Mouse (Mus musculus) ovary, postnatal 14 days (tissue): Measurements from ENCODE around the gene Tmem163.

Experiments used
- DNase-seq: peaks from one replicate; pipeline ENCODE4 v3.0.0; 2022; ENCODE audit warnings: low spot score

Tmem163 gene

DNA sequence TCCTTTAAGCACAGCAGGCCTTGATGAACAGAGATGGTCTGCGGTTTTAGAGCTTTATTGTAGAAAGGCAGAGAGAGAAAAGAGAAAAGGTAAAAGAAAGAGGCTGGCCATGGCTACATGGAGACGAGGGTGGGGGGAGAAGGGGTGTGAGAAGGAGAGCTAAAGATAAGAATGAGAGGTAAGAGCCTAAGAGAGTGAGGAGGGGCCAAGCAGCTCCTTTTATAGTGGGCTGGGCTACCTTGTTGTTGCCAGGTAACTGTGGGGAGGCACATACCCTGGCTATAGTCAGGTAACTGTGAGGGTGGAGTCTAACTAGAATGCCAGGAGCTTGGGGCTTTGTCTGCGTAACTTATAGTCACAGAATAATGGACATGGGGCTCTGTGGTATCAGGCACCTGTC is 110.7 kb downstream of the Tmem163 start:
- no peak for DNase-seq

DNA sequence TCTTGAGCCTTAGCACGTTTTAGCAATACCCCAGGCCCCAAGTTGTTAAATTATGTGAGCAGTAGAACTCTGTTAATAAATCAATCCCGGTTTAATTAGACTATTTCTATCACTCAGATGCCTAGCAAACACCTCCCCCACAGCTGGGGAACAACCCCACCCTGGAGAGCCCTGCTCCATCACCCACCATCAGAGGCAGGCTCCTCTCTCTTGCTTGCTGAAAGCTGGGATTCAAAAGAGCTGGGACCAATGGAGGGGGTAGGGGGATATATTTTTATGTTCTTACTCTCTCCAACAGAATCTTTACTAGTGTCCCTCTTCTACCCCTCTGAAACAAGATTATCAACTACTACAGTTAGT is 122.9 kb downstream of the Tmem163 start:
- DNase-seq = no peak

DNA sequence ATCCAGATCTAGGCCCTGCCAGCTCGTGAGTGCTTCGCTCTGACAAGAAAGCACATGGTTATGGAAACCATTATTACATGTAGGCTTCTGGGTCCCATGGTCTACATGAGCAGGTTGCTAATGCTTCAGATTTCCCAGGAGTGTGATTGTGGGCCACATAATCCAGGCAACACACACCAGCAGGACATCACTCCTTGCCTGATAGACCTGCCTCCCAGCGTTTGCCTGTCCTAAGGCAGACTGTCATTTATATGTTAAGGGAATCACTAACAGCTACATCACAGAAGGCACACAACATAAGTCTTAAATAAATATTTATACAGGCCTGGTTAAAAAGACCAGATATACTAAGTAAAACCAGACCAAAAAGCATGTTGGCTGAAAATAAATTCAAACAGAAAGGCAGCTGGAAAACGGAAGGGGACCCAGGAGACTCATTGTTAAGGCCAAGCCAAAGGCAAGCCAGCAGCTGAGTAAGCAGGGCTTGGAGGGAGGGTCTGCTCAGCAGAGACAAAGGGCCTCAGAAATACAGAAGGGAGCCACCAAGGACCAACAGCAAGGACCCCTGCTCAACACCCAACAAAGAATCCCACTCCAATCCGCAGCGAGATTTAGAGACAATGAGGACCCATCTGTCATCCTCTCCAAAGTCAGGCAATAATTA is 123.4 kb downstream of the Tmem163 start:
- no peak for DNase-seq

DNA sequence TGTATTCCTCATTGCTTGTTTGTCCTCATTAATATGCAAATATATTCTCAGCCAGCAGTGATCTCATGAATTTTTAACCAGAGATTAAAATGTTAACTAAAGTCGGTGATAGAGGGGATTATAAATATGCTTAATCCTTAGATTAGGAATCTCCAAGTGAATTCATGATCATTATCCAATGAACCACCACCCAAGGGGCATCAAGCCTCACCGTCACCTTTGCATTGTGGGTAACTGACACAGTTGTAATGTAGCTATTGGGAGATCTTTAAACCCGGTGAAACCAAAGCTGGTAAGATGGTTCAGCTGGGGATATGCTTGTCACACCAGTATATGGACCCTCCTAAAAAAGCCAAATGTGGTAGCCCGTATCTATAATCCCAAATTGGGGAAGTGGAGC is 131.3 kb downstream of the Tmem163 start:
- no peak for DNase-seq

DNA sequence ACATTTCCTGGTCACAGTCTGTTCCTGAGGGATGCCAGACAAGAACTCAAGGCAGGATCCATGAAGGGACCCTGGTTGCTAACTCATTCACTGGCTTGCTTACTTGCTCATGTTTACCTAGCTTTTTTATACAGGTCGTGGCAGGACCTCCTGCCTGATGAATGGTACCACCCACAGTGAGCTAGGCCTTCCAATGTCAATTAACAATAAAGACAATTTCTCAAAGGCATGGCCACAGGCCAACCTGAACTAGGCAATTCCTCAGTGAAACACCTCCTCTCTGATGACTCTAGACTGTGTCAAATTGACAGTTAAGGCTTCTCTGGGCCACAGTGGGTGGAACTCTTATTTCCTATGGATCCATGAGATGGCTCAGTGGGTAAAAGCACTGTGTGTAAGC is 136.6 kb downstream of the Tmem163 start:
- no peak for DNase-seq

DNA sequence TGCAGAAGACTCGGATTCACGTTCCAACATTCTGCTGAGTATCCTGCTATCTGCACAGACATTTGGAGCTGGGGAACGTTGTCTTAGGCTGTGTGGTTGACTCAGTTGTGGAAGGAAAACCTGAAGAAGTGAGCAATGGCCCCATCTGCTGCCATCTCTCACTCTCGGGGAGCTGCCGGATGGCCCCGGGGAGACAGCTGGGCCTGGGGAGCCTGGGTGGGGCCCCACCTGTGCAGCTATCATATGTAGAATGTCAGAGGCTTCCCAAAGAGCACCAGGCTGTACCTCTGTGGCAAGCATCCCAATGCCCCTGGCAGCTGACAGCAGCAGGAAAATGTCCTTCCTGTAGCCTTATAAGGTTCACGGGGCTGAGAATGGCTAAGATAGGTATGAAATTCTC is 137.4 kb downstream of the Tmem163 start:
- no peak for DNase-seq

DNA sequence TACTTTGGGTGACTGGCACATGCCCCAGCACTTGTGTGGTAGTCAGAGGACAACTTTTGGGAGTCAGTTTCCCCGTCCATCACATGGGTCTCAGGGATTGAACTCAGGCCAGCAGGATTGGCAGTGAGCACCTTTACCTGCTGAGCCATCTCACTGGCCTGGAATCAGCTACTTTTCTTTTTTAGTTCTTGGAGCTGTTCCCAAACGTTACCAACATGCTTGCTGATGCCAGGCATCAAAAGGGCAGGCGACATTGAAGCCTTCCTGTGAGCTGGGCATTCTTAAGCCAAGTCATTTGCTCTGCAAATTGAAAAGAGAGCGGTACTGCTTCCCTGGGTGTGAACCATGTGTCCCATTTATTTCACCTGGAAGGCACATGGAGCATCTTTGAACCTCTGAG is 137.8 kb downstream of the Tmem163 start:
- no peak for DNase-seq

DNA sequence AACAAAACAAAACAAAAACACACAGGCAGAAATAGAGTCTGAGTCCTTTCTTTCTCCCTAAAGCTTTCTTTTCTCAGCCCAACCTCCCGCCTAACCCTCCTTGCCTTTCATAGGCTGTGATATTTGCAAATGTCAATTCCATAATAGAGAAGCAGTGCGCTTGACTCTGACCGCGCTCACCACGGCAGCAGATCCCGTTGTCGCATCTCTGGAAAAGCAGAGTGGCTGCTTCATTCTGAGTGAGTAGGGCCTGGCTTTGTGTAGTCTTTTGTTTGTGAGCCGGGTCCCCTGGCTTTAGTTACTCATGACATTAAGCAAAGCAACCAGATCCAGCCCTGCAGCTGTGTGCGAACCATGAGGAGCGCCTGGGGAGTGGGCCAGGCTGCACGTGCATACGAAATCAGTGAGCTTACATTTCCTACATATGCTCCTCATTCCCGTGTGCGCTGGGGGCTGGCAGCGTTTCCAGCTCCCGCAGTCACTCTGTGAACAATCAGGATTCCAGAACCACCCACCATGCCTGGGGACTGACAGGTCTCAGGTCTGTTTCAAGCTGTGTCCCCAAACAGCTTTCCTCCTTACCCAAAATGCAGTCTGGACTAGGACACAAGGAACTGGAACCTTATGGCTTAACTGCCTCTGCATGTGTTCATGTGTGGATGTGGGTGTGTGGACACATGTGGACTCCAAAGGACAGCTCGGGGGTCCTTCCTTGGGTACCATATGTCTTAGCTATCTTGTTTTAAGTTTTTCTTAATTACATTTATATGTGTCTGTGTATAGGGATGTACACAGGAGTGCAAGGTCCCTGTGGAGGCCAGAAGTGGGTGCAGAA is 141.9 kb downstream of the Tmem163 start:
- no peak for DNase-seq

DNA sequence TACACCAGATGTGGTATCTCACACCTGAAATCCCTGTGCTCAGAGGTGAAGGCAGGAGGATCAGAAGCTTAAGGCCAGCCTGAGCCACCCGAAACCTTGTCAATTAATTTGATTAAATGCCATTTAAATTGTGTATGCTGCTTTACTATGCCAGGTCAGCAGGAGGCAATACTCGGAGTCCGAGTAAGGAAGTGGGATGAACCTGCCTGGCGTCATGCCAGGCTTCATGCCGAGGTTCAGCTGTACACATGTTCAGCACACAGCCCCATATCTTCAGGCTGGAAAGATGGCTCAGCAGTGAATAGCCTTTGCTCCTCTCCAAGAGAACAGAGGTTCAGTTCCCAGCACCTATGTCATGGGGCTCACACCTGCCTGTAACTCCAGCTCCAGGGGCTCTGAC is 142.9 kb downstream of the Tmem163 start:
- no peak for DNase-seq

DNA sequence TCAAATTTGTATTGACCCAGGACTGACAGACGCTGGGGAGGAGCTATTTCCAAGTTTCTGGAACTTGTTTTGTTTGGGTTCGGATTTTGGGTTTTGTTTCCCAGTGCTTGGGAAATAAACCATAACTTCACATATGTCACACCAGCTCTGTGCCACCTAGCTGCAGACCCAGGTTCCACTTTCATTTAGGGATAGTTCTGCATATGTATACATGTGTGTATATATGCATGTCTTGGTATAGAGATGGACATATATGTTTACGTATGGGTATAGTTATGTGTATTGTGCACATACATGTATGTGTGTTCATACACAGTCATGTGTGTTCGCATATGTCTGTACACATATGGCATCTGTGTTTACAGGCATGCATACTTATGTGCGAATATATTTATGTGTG is 147.6 kb downstream of the Tmem163 start:
- DNase-seq = no peak

DNA sequence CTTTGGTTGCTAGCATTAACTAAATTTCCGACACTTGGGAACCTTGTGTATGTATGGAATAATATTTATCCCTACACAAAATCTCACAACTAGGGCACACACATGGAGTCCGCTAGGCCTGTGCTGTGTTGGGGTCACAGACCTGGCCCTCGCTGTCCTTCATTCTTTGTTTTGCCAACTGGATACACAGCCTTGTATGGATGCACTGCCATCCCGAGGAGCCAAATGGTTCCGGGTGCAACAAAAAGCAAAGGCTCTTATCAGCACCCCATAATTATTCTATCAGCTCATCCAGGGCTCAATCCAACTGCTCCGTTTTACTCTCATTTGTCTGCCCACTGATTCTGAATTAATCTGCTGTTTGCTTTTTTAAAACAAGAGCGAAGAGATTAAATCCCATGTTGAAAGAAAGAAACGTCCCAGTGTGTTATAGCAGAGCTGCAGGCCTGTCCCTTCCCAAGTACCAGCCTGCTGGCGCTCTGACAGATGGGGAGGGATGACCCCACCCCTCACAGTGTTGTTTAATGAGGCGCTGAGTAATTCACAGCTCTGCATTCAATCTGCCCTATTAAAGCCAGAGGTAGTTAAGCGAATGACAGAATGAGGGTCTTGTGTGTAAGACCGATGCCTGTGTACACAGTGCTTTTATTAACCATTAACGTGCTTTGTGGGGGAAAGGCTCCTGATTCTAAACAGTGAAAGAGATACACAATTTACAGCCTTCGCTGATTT is 148.3 kb downstream of the Tmem163 start:
- DNase-seq = peak; percentile 5

DNA sequence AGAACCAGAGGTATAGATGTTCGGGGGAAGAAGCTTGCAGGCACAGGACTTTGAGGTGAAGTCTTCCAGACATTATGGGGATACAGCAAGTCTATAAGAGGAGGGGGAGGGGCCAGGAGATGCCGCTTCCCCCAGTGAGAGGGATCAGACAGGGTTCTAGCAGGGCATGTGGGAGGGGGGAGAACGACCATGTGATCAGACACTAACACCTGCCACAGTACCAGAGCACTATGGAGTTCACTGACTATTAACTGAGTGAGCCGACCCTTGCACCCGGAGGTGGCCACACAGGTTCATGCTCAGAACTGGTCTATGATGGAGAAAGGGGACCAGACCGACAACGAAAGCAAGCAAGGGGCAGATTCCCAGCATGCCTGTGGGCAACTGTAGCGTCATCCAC is 156.0 kb downstream of the Tmem163 start:
- no peak for DNase-seq

DNA sequence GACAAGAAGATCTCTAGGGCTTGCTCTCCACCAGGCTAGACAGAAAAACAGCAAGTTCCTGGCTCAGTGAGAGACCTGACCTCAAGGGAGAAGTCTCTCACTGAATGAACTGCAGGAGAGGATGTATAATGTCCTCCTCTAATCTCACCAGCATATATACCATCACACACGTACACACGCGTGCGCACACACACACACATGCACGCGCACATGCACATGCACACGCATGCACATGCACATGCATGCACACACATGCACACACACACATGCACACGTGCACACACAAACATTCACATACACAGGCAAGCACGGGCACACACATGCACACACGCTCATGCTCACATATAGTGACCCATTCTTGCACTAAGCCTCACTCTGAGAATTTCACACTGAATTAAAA is 164.5 kb downstream of the Tmem163 start:
- no peak for DNase-seq

DNA sequence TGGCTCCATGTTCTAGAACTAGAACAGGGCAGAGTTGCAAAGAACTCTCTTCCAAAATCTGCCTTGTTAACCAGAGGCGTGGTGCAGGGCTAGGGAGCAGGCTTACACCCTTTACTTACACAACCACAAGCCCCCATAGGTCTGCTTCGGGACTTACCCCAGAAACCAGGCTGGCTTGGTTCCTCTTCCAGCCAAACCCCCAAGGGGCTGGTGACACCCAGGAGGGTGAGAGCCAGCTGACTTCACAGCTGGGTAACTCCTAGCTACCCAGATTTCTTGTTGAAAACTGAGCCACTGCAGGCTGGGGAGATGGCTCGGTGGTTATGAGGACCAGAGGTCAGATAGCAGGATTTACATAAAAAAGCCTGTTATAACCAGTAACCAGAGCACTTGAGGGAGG is 164.9 kb downstream of the Tmem163 start:
- no peak for DNase-seq

DNA sequence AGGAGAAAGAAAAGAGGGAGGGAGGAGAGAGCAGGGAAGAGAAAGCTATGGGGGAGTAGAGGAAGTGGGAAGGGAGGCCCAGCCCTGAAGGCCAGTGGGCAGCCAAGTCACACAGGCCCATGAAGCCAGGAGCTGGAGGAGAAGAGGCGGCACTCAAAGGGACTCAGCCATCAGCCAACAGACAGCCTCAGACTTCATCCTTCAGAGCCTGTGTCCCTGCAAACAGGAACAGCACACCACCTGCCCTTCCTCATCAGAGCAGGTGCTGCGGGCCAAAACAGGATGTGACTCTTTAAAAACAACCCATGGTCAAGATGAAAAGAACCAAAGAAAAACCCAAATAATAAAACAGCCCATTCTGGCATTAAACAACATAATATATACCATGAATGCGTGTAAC is 165.7 kb downstream of the Tmem163 start:
- DNase-seq = no peak

DNA sequence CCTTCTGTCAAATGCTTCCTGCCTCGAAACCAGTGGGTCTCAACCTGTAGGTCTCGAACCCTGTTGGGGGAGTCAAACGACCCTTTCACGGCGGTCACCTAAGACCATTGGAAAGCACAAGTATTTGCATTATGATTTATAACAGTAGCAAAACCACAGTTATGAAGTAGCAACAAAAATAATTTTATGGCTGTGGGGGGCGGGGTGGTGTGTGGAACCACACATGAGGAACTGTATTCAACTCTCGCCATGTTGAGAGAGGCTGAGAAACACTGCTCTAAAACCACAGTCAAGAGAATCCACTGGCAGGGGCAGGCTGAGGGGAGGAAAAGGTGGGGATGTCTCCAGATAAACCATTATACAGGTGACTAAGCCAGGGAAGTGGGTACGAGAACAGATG is 166.2 kb downstream of the Tmem163 start:
- no peak for DNase-seq

DNA sequence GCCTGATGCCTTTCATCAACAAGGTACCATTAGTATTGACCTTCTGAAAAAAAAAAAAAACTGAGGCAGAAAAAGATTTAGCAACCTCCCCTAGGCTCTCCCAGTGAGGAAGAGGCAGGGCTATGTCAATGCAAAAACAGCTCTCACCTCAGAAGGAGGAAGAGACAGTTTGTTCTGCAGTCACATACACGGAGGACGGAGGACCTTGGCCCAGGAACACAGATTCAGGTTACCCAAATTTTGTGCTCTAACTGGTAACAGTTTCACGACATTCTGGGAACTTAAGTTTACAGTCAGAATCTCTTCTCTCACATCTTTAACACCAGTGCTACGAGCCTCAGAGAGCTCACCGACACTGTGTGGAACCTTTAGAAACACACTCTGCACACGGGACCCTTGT is 166.6 kb downstream of the Tmem163 start:
- DNase-seq = no peak

DNA sequence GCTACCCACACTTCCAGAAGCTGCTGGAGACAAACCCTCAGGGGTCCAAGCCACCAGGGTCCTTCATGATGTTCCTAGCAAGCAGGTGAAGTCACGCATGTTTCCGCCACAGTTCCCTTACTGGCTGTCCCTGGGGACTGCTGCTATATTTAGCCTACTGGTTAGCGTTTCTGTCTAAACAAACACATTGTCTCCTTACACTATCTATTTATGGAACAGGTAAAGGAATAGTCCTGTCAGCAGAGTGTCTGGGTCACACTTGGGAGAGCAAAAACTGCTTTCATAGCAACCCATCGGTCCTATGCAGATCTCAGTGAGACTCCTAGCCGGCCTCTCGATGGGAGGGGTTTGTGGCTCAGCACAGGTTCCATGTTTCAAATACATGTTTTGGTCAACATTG is 168.0 kb downstream of the Tmem163 start:
- DNase-seq = no peak

DNA sequence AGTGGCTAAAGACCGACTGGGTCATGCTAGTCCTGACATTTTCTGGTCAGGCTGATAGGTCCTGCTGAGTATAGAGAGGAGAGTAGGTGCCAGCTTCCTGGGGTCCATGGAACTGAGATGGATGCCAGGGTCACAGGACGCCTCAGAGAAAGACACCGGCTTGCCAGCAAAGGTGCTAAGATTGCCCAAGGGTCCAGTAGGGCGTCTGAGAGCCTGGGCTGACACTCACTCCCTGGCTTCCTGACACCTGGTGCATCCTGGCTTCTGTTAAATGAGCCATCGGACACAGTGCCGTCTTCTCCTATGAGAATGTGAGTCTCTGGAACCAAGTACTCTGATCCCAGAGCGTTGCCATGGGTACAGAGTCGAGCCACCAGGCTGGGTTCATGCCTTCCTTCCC is 170.4 kb downstream of the Tmem163 start:
- DNase-seq = no peak

DNA sequence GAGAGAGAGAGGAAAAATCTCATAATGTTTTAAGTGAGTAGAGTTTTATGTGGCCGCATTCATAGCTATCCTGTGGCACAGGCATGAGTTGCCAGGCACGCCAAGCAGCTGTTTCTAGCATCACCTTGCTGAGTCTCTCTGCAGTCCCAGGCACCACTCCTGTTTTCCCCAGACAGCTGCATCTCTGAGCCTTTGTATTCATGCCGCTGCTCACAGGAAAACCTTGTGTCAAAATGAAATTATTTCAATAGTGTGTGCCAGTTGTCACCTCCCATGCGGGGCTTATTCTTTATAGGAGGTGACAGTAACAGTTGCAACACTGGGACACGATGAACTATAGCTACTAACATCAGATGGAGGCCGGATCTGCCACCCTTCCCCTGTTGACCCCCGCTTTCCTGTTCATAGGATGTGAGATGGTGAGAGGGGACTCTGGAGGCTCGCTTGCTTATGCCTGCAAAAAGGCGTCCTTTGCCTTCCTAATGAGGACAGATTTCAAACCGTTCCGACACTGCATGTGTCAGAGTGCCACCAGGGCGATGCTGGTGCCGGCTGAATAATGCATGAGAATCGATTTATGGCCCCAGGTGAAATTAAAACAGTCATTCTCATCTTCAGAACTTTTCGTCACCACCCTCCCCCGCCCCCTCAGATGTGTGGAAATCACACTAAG is 171.1 kb downstream of the Tmem163 start:
- DNase-seq = no peak

DNA sequence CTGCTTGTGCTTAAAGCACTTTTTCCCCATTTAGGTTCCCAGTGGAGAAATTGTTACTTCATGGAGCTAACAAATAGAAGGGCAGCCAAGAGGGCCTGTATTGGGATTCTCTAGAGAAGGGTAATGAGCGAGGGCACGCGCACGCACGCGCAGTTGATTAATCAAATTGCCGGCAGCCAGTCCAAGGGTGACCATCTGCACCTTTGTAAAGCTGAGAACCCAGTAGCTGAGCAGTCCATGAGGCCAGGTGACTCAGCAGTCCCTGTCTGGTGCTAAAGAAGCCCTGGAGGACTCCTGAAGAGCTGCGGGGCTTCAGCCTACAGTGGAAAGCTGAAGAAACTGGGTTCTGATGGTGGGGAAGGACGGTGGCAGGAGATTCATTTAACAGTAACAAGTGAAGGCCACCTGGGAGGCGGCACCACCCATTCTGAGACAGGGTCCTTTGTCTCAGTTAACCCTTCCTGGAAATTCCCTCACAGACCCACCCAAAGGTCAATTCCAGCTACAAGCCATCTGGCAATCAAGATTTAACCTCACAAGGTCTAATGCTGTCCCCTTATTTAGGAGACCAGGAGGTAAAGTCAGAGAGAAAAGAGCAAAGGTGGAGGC is 172.2 kb downstream of the Tmem163 start:
- no peak for DNase-seq

DNA sequence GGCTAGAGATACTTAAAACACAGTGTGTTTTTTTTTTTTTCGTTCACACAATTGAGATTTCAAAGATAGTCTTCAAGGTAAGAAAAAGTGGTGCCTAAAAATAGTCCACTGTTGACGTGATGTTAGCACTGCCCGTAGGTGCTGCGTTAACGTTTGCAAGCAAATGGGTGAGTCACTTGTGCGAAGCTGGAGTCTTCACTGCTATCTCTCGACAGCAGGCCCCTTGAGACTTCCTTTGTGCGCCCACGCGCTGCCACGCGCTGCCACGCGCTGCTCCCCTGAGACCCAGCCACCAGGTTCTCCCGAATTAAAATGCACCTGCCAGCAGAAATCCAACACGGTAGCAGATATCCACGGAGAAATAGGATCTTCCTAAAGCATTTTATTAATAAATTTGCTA is 178.6 kb downstream of the Tmem163 start:
- DNase-seq = no peak
